Mouse (Mus musculus) E14TG2a.4 (cell line): ENCODE results near the gene Dcun1d4.

Experiments
- H3K27me3 ChIP-seq: 2 replicates; pipeline ENCODE4 v1.6.1; 2014; ENCODE audit warnings: low read length, control low read depth; ENCODE audit not compliant: insufficient read depth
- H3K36me3 ChIP-seq: 2 replicates; pipeline ENCODE4 v1.6.1; 2014; ENCODE audit warnings: low read length, control low read depth; ENCODE audit not compliant: insufficient read depth
- H3K4me1 ChIP-seq: replicated peaks from 2 replicates; pipeline ENCODE4 v1.6.1; 2014; ENCODE audit warnings: low read depth, low read length, control low read depth
- H3K4me3 ChIP-seq: replicated peaks from 2 replicates; pipeline ENCODE4 v1.5.1; 2014; ENCODE audit warnings: mild to moderate bottlenecking, low read length
- H3K9me3 ChIP-seq: 2 replicates; pipeline ENCODE4 v1.6.1; 2014; ENCODE audit warnings: low read length, control low read depth
- CTCF ChIP-seq: conservative IDR thresholded peaks from 2 replicates; pipeline ENCODE4 v1.5.1; 2014; ENCODE audit warnings: low read length
- NANOG ChIP-seq: IDR thresholded peaks from 2 replicates; pipeline ENCODE4 v1.6.1; 2014; ENCODE audit warnings: borderline replicate concordance, low read length, mixed read lengths
- POU5F1 ChIP-seq: IDR thresholded peaks from 2 replicates; pipeline ENCODE4 v1.6.1; 2014; ENCODE audit warnings: low read length, borderline replicate concordance

Dcun1d4 gene

GRCm38 (mm10) chr5:73511074-73511473, 30.3 kb downstream of the Dcun1d4 start:
- Histone ChIP-seq H3K4me3 (no peak overlapping the region), H3K27me3 (no peaks in the 10 kb centered on the region), H3K4me1 (peaks cover 22% of the 10 kb centered on the region), H3K9me3 (no peaks in the 10 kb centered on the region), H3K36me3 (peaks cover 54% of the 10 kb centered on the region)
- TF ChIP-seq NANOG (no peak), CTCF (no peak), POU5F1 (no peak)

- no peaks in the 10 kb centered on the region for H3K27me3 ChIP-seq
- H3K36me3 ChIP-seq, result peaks cover 62% of the 10 kb centered on the region
- TF ChIP-seq POU5F1, result no peak
- TF ChIP-seq CTCF, result no peak
- no peak for TF ChIP-seq NANOG
Observed at GRCm38 (mm10) chr5:73512241-73512640, 31.4 kb downstream of the Dcun1d4 start.

GRCm38 (mm10) chr5:73512661-73513060, 31.9 kb downstream of the Dcun1d4 start:
- Histone ChIP-seq H3K4me1 (peaks cover 14% of the 10 kb centered on the region), H3K4me3 (no peak overlapping the region), H3K27me3 (no peaks in the 10 kb centered on the region), H3K36me3 (peaks cover 62% of the 10 kb centered on the region), H3K9me3 (no peaks in the 10 kb centered on the region)
- TF ChIP-seq CTCF (no peak), POU5F1 (no peak), NANOG (no peak)

More at GRCm38 (mm10) chr5:73512241-73512640, 31.4 kb downstream of the Dcun1d4 start:
- Histone ChIP-seq H3K4me3 (no peak overlapping the region), H3K4me1 (peaks cover 14% of the 10 kb centered on the region), H3K9me3 (no peaks in the 10 kb centered on the region)

GRCm38 (mm10) chr5:73514202-73514601, 33.4 kb downstream of the Dcun1d4 start:
- Histone ChIP-seq H3K9me3 (no peaks in the 10 kb centered on the region), H3K4me1 (peaks cover 14% of the 10 kb centered on the region), H3K27me3 (no peaks in the 10 kb centered on the region), H3K4me3 (no peak overlapping the region), H3K36me3 (peaks cover 65% of the 10 kb centered on the region)
- no peak for TF ChIP-seq NANOG
- no peak for TF ChIP-seq CTCF
- no peak for TF ChIP-seq POU5F1

- no peak overlapping the region for H3K4me3 ChIP-seq
- no peaks in the 10 kb centered on the region for H3K27me3 ChIP-seq
- peaks cover 70% of the 10 kb centered on the region for H3K36me3 ChIP-seq
- no peak for TF ChIP-seq NANOG
- TF ChIP-seq POU5F1, result no peak
- no peak for TF ChIP-seq CTCF
- 0 out of 2 replicates have a peak, but pooled peaks cover 4% of the 10 kb centered on the region for H3K4me1 ChIP-seq
- no peaks in the 10 kb centered on the region for H3K9me3 ChIP-seq
Observed at GRCm38 (mm10) chr5:73517299-73517698, 36.5 kb downstream of the Dcun1d4 start.

GRCm38 (mm10) chr5:73518424-73519211, 37.8 kb downstream of the Dcun1d4 start:
- H3K36me3 ChIP-seq, result peaks cover 75% of the 10 kb centered on the region
- H3K9me3 ChIP-seq, result no peaks in the 10 kb centered on the region
- no peaks in the 10 kb centered on the region for H3K27me3 ChIP-seq
- no peaks in the 10 kb centered on the region for H3K4me1 ChIP-seq
- TF ChIP-seq NANOG (no peak), POU5F1 (no peak), CTCF (no peak)
- no peak overlapping the region for H3K4me3 ChIP-seq

GRCm38 (mm10) chr5:73520787-73521186, 40.0 kb downstream of the Dcun1d4 start:
- H3K9me3 ChIP-seq, result no peaks in the 10 kb centered on the region
- H3K4me3 ChIP-seq, result no peak overlapping the region
- peaks cover 81% of the 10 kb centered on the region for H3K36me3 ChIP-seq
- H3K27me3 ChIP-seq, result no peaks in the 10 kb centered on the region
- H3K4me1 ChIP-seq, result no peaks in the 10 kb centered on the region
- TF ChIP-seq CTCF (no peak), NANOG (no peak), POU5F1 (no peak)

- TF ChIP-seq POU5F1 (no peak), CTCF (no peak), NANOG (no peak)
- no peaks in the 10 kb centered on the region for H3K27me3 ChIP-seq
- H3K4me3 ChIP-seq, result no peak overlapping the region
- H3K4me1 ChIP-seq, result no peaks in the 10 kb centered on the region
- no peaks in the 10 kb centered on the region for H3K9me3 ChIP-seq
- H3K36me3 ChIP-seq, result peaks cover 73% of the 10 kb centered on the region
Observed at GRCm38 (mm10) chr5:73523227-73523626, 42.4 kb downstream of the Dcun1d4 start.
